Mouse (Mus musculus) frontal cortex, postnatal 25 days (tissue): Measurements from ENCODE around the gene Efna3.

ENCODE experiments used
- DNase-seq, 2 experiments: peaks; one replicate each; pipeline ENCODE4 v3.0.0; 2022; ENCODE audit warnings: low spot score in 2 of 2

Efna3 gene

GRCm38 (mm10) chr3:89337721-89338578, 15.2 kb upstream of the Efna3 start, which contains the start of gene Efna4:
TSS of gene Efna4 (minus strand) at chr3:89338028.
- no peak for DNase-seq

GRCm38 (mm10) chr3:89337062-89337720, 14.4 kb upstream of the Efna3 start:
- no peak for DNase-seq

- no peak for DNase-seq
These were observed 13.8 kb upstream of the Efna3 start for GRCm38 (mm10) chr3:89336529-89336928.

GRCm38 (mm10) chr3:89333053-89333452, 10.3 kb upstream of the Efna3 start:
- DNase-seq, result no peak

GRCm38 (mm10) chr3:89332476-89332875, 9.7 kb upstream of the Efna3 start:
- no peak for DNase-seq

GRCm38 (mm10) chr3:89332013-89332412, 9.2 kb upstream of the Efna3 start:
- DNase-seq, result no peak

- no peak for DNase-seq
These were observed 8.8 kb upstream of the Efna3 start for GRCm38 (mm10) chr3:89331561-89331960.

- DNase-seq, result no peak
These were observed 8.2 kb upstream of the Efna3 start for GRCm38 (mm10) chr3:89330948-89331347.

- no peak for DNase-seq
These were observed 7.6 kb upstream of the Efna3 start for GRCm38 (mm10) chr3:89330346-89330745.

- no peak for DNase-seq
These were observed 5.9 kb upstream of the Efna3 start for GRCm38 (mm10) chr3:89328623-89329022.

- DNase-seq, result no peak
These were observed 4.7 kb upstream of the Efna3 start for GRCm38 (mm10) chr3:89327371-89327870.

- no peak for DNase-seq
These were observed 3.1 kb upstream of the Efna3 start for GRCm38 (mm10) chr3:89325882-89326281.

GRCm38 (mm10) chr3:89322131-89322500, 649 bp downstream of the Efna3 start:
- no peak for DNase-seq

- no peak for DNase-seq
These were observed 1.3 kb downstream of the Efna3 start for GRCm38 (mm10) chr3:89321183-89322130.

- no peak for DNase-seq
These were observed 2.1 kb downstream of the Efna3 start for GRCm38 (mm10) chr3:89320581-89321182.

- no peak for DNase-seq
These were observed 3.0 kb downstream of the Efna3 start for GRCm38 (mm10) chr3:89319591-89320350.

- no peak for DNase-seq
These were observed 3.7 kb downstream of the Efna3 start for GRCm38 (mm10) chr3:89318971-89319590.

GRCm38 (mm10) chr3:89318316-89318715, 4.4 kb downstream of the Efna3 start:
- no peak for DNase-seq

GRCm38 (mm10) chr3:89317246-89317645, 5.5 kb downstream of the Efna3 start:
- no peak for DNase-seq

- DNase-seq, result peak; percentile 80 to 86
These were observed 5.9 kb downstream of the Efna3 start for GRCm38 (mm10) chr3:89316833-89317232.
